ENCODE assay signal across 17 mouse cellular contexts in the genomic region with DNA sequence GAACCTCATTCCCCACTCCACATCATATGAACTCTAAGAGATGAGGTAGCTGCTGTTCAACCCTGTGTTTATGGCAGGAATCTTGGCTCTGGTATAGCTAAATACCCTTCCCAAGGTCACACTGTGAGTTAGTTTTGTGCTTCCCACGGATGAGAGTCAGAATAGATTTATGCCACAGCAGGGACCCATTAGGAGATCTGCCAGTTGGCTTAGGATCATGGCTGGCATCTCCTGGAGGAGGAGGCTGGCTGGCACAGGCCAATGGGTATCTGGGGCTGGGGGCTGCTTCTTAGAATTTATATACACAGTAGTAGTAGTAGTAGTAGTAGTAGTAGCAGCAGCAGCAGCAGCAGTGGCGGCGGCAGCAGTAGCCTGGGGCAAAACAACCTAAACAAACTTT.
A peak's percentile ranks its signal among the peaks of the same experiment; 100 is the strongest.
DNase-seq lines count a peak whose midpoint lies in the region; ATAC-seq and TF ChIP-seq lines count a peak whose summit lies in the region.
"Had no signal": no experiment of that assay in that cellular context is flagged by ENCODE, and none has a peak within 500 bp of the region (broad histone marks: within the 10 kb centered on the region; RNA-seq: fewer than 3 reads in every experiment).

No protein-coding gene starts in this region.

- no peak overlapping the region for H3K27ac ChIP-seq in forebrain, embryonic 13.5 days
- H3K27ac ChIP-seq in forebrain, embryonic 10.5 days: no peak overlapping the region
- no peak overlapping the region for H3K27ac ChIP-seq in layer of hippocampus, adult 2 months
- no peak overlapping the region for H3K27ac ChIP-seq in midbrain, embryonic 11.5 days (ENCODE audit: low read depth, low read length)
- H3K27ac ChIP-seq: gastrocnemius, adult 2 months; heart, embryonic 13.5 days; kidney, postnatal 0 days; limb, embryonic 13.5 days; liver, embryonic 14.5 days; stomach, embryonic 15.5 days had no signal

- peak; percentile 36; the same call in 1 of the 2 replicates for ATAC-seq in forebrain, embryonic 13.5 days
- ATAC-seq in midbrain, embryonic 11.5 days (ENCODE audit: low FRiP score): no peak
- ATAC-seq: lung, postnatal 0 days; midbrain, embryonic 16.5 days had no signal

- no peak for TF ChIP-seq CTCF in layer of hippocampus, adult 2 months (conservative IDR thresholded peaks at IDR 0.05)

- no peak overlapping the region for H3K4me2 ChIP-seq in forebrain, embryonic 13.5 days
- no peak overlapping the region for H3K4me2 ChIP-seq in midbrain, embryonic 11.5 days
- H3K4me2 ChIP-seq: heart, embryonic 13.5 days; limb, embryonic 13.5 days; stomach, embryonic 15.5 days had no signal

- 67% methylated on average over 3 of the region's 3 CpGs for WGBS in forebrain, embryonic 13.5 days
- 81% methylated on average over 3 of the region's 3 CpGs for WGBS in forebrain, embryonic 10.5 days
- 74% methylated on average over 3 of the region's 3 CpGs for WGBS in midbrain, embryonic 11.5 days

- no peak overlapping the region for H3K9ac ChIP-seq in forebrain, embryonic 13.5 days
- no peak overlapping the region for H3K9ac ChIP-seq in midbrain, embryonic 11.5 days (ENCODE audit: low read length)
- H3K9ac ChIP-seq: heart, embryonic 13.5 days; limb, embryonic 13.5 days; liver, embryonic 14.5 days; stomach, embryonic 15.5 days had no signal

- DNase-seq in forebrain, embryonic 10.5 days (ENCODE audit: extremely low spot score, low spot score): no peak
- peak; percentile 13 for DNase-seq in layer of hippocampus, adult 9-11 months
- no peak for DNase-seq in layer of hippocampus, adult 2 months (ENCODE audit: low spot score in 2 of 2)
- DNase-seq in right cerebral cortex, postnatal 4 days: peak; percentile 25
- DNase-seq in right cerebral cortex, adult 2 months (ENCODE audit: low spot score in 2 of 2): no peak
- DNase-seq in midbrain, embryonic 11.5 days (ENCODE audit: low spot score, missing footprints): no peak
- DNase-seq: cerebellum, adult 8-10 months; gastrocnemius, adult 2 months; kidney, adult 11 months had no signal

- no peaks in the 10 kb centered on the region for H3K4me1 ChIP-seq in forebrain, embryonic 13.5 days
- no peaks in the 10 kb centered on the region for H3K4me1 ChIP-seq in forebrain, embryonic 10.5 days
- no peaks in the 10 kb centered on the region for H3K4me1 ChIP-seq in midbrain, embryonic 11.5 days (ENCODE audit: control insufficient read depth, insufficient read depth, low read length)
- H3K4me1 ChIP-seq: heart, embryonic 13.5 days; limb, embryonic 13.5 days; stomach, embryonic 15.5 days had no signal

- no peaks in the 10 kb centered on the region for H3K27me3 ChIP-seq in forebrain, embryonic 13.5 days
- H3K27me3 ChIP-seq in forebrain, embryonic 10.5 days (ENCODE audit: poor library complexity, severe bottlenecking): no peaks in the 10 kb centered on the region
- no peaks in the 10 kb centered on the region for H3K27me3 ChIP-seq in midbrain, embryonic 11.5 days (ENCODE audit: control insufficient read depth, insufficient read depth, low read length)
- H3K27me3 ChIP-seq: heart, embryonic 13.5 days; limb, embryonic 13.5 days; stomach, embryonic 15.5 days had no signal

- no peak overlapping the region for H3K4me3 ChIP-seq in forebrain, embryonic 13.5 days
- H3K4me3 ChIP-seq in forebrain, embryonic 10.5 days: no peak overlapping the region
- H3K4me3 ChIP-seq in layer of hippocampus, adult 2 months: no peak overlapping the region
- H3K4me3 ChIP-seq in midbrain, embryonic 11.5 days (ENCODE audit: low read depth, low read length): no peak overlapping the region
- H3K4me3 ChIP-seq: gastrocnemius, adult 2 months; heart, embryonic 13.5 days; limb, embryonic 13.5 days; stomach, embryonic 15.5 days had no signal

- H3K9me3 ChIP-seq in forebrain, embryonic 13.5 days (replicated peaks): no peaks in the 10 kb centered on the region
- no peaks in the 10 kb centered on the region for H3K9me3 ChIP-seq in forebrain, embryonic 10.5 days
- H3K9me3 ChIP-seq in midbrain, embryonic 11.5 days (ENCODE audit: control insufficient read depth, low read length): no peaks in the 10 kb centered on the region
- H3K9me3 ChIP-seq: heart, embryonic 13.5 days; limb, embryonic 13.5 days; stomach, embryonic 15.5 days had no signal

- H3K36me3 ChIP-seq in forebrain, embryonic 13.5 days (ENCODE audit: poor library complexity, severe bottlenecking): no peaks in the 10 kb centered on the region
- no peaks in the 10 kb centered on the region for H3K36me3 ChIP-seq in forebrain, embryonic 10.5 days (replicated peaks)
- no peaks in the 10 kb centered on the region for H3K36me3 ChIP-seq in midbrain, embryonic 11.5 days (ENCODE audit: control insufficient read depth, insufficient read depth, low read length)
- H3K36me3 ChIP-seq: heart, embryonic 13.5 days; limb, embryonic 13.5 days; stomach, embryonic 15.5 days had no signal

Comparison
In these comparisons a context has a peak if more than half of its experiments do, and no peak if none do; other contexts are left out.
1. DNase-seq: peak in layer of hippocampus, adult 9-11 months (single experiment) and right cerebral cortex, postnatal 4 days (single experiment); none in forebrain, embryonic 10.5 days (single experiment), layer of hippocampus, adult 2 months (0 of 2), right cerebral cortex, adult 2 months (0 of 2) and midbrain, embryonic 11.5 days (single experiment).